Mouse (Mus musculus): ENCODE results near the gene Ptprd.

DNA sequence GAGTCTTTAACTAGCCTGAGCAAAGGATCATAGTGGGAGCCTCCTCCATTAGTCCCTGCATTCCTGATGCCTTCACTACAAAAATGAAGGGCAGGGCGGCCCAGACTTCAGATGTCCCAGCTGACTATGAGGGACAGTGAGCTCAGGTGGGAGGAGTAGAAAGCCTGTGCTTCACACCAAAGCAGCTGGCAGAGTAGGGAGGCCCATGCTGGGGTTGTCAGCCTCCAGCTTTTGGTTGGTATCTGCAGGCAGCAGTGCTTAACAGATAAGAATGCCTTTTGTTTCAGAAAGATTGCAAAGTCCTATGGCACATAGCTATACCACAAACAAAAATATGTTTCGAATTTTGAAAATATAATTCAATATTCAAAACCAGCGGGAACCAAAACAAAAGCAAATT, 2237.0 kb downstream of the Ptprd start:
- TF ChIP-seq POLR2A (IDR thresholded peaks at IDR 0.05; ENCODE audit: control insufficient read depth in 1 of 2, insufficient read depth in 1 of 2, low read depth in 1 of 2, low read length in 2 of 2, poor library complexity in 1 of 2) (no peak), CTCF (IDR thresholded peaks at IDR 0.05 in 2 of 3, conservative IDR thresholded peaks at IDR 0.05 in 1 of 3; ENCODE audit: control insufficient read depth in 1 of 3, insufficient read depth in 1 of 3, low read depth in 2 of 3, low read length in 3 of 3, poor library complexity in 1 of 3, severe bottlenecking in 1 of 3) (no peak), CHD2 (IDR thresholded peaks at IDR 0.05; ENCODE audit: low read length) (no peak), USF1 (IDR thresholded peaks at IDR 0.05; ENCODE audit: low read depth, low read length) (no peak), NELFE (IDR thresholded peaks at IDR 0.05; ENCODE audit: low read depth, low read length) (no peak), BHLHE40 (IDR thresholded peaks at IDR 0.05; ENCODE audit: borderline replicate concordance, low read depth, low read length) (no peak), MAFK (IDR thresholded peaks at IDR 0.05; ENCODE audit: borderline replicate concordance, low read depth, low read length) (no peak), UBTF (IDR thresholded peaks at IDR 0.05; ENCODE audit: borderline replicate concordance, insufficient read depth, low read depth, low read length) (no peak), MAX (IDR thresholded peaks at IDR 0.05; ENCODE audit: low read length) (no peak), GATA1 (IDR thresholded peaks at IDR 0.05; ENCODE audit: low read depth, low read length) (no peak), MYC (IDR thresholded peaks at IDR 0.05; ENCODE audit: low read depth, low read length) (no peak)

All from MEL (cell line).